Mouse (Mus musculus): Measurements from ENCODE around the gene Eps15. TPM values are rescaled to one million over a fixed set of nuclear protein-coding genes. Genes with fewer than 3 reads are reported as not detected.

Gene Eps15
- total RNA-seq, 2 experiments from 2014 or later = 41.6 to 46.3 TPM

- intact Hi-C loops (cut with DNase I) = no loop called here
- DNase-seq = no peak
These were observed 143.4 kb downstream of the Eps15 start for GRCm38 (mm10) chr4:109423438-109423837.

GRCm38 (mm10) chr4:109427058-109427457 lies 147.0 kb downstream of the Eps15 start:
- intact Hi-C loops (cut with DNase I) = no loop called here

DNA sequence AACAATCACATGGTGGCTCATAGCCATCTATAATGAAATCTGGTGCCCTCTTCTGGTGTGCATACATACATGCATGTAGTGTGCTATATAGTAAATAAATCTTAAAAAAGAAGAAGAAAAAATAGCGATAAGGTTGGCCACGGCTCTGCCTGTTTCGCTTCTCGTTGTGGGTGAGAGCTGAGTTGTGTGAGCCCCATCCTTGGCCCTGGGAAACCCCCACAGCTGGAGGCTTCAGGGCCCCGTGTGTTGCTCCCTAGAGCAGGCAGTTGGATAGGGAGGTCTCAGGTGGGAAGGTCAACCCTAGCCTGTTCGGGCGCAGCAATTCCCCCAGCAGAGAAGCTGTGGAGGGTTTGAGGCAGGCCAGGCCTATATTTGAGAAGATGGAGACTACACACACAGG lies 150.2 kb downstream of the Eps15 start:
- no peak for DNase-seq
- intact Hi-C loops (cut with DNase I) = loop anchor here (10.0 kb wide), 1 partner anchor 275 kb away; no protein-coding TSS in a partner anchor

More at GRCm38 (mm10) chr4:109427058-109427457, 147.0 kb downstream of the Eps15 start:
- DNase-seq = no peak

DNA sequence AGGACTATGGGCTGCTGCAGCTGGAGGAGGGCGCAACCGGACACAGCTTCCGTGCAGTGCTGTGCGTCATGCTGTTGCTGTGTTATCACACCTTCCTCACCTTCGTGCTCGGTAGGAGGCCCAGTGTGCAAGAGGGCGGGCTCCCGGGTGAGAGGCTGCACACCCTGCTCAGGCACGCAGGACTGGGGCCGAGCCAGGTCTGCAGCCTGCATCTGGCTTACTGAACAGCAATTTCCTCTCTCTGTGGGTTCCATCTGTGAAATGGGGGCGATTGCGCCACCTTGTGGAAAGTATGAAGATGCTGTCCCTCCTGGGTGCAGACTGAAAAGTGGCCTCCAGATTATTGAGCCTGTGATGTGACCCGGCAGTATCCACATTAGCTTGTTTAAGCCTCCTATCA lies 150.8 kb downstream of the Eps15 start:
- peak; percentile 62 to 63 for DNase-seq
- intact Hi-C loops (cut with DNase I) = loop anchor here (10.0 kb wide), 1 partner anchor 274 kb away; no protein-coding TSS in a partner anchor

DNA sequence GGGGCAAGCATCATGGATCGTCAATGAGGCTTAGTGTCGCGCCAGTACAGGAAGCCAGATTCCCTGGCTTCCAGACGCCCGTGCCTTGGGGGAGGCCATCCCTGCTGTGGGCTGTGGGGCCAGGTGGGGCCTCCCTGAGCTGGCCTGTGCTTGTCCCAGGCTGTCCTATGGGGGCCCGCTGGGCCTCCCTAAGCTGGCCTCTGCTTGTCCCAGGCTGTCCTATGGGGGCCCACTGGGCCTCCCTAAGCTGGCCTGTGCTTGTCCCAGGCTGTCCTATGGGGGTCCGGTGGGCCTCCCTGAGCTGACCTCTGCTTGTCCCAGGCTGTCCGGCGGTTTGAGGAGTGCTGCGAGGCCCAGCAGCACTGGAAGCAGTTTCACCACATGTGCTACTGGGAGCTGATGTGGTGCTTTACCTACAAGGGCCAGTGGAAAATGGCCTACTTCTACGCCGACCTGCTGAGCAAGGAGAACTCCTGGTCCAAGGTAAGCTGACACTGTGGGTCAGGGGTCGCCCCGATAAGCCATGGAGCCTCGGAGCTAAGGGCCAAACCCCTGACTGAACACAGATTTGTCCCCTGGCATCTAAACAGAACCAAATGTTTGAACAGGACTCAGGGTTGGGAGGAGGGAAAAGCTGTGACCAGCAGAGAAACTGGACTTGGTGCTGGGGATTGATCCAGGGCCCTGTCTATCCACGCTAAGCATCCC lies 152.8 kb downstream of the Eps15 start:
- DNase-seq = no peak
- intact Hi-C loops (cut with DNase I) = loop anchor here (10.0 kb wide), 1 partner anchor 272 kb away; no protein-coding TSS in a partner anchor

DNA sequence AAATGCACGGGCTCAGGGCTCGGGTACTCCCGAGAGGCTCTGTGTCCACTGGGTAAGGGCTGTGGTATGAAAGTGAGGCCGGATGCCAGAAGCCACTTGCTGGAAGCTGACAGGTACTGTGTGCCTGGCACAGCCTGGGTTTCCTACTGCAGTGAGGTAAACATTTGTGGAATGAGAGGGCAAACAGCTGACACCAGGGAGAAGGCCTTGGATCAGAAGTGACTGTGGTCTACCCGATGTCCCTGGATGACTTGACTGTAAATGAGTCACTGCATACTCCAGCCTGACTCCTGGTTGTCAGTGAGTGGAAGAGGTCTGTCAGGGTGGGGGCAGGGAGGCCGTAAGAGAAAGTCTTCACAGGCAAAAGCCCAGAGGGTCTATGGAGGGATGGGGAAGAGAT lies 153.6 kb downstream of the Eps15 start:
- intact Hi-C loops (cut with DNase I) = loop anchor here (10.0 kb wide), 1 partner anchor 271 kb away; no protein-coding TSS in a partner anchor
- peak; percentile 43 to 67 for DNase-seq

GRCm38 (mm10) chr4:109434256-109434655 lies 154.2 kb downstream of the Eps15 start:
- no peak for DNase-seq
- intact Hi-C loops (cut with DNase I) = loop anchor here (10.0 kb wide), 1 partner anchor 271 kb away; no protein-coding TSS in a partner anchor

Other genes starting within 250 kb of the Eps15 start
- 100 to 1,000 TPM in 1 of 2 experiments, 10 to 100 TPM in 1; 92.8 to 101 TPM for gene Osbpl9, start 78.0 kb upstream of the Eps15 start, total RNA-seq (2021)
- under 1 TPM in 1 of 2 experiments, not detected in 1; 0.62 TPM for gene Calr4, start 45.8 kb upstream of the Eps15 start, total RNA-seq (2021)
- gene Ttc39a, start 126.4 kb downstream of the Eps15 start, total RNA-seq (2021) = 1 to 10 TPM; 1.2 to 1.6 TPM
- 100 to 1,000 TPM; 102 to 106 TPM for gene Rnf11, start 204.5 kb downstream of the Eps15 start, total RNA-seq (2021)

Data from heart, postnatal 14 days (tissue).